Mouse (Mus musculus): ENCODE measurements at regions not wholly inside any gene's neighbourhood (a gene's known extent, or its start where the extent isn't known, plus 50 kb on each side); places are given as distances from the start of the nearest gene placed in this dataset.

GRCm38 (mm10) chr10:17382990-17383389, 340.0 kb upstream of the Cited2 start:
- DNase-seq, result no peak

GRCm38 (mm10) chr10:17385181-17385580, 337.8 kb upstream of the Cited2 start:
- peak; percentile 8 for DNase-seq

- DNase-seq, result no peak
Observed at GRCm38 (mm10) chr10:17387296-17387695, 335.7 kb upstream of the Cited2 start.

- DNase-seq, result no peak
Observed at GRCm38 (mm10) chr10:17395495-17396224, 327.4 kb upstream of the Cited2 start.

- DNase-seq, result no peak
Observed at GRCm38 (mm10) chr10:17403899-17404298, 319.1 kb upstream of the Cited2 start.

GRCm38 (mm10) chr10:17407854-17408606, 315.0 kb upstream of the Cited2 start:
- no peak for DNase-seq

GRCm38 (mm10) chr10:17408781-17409180, 314.2 kb upstream of the Cited2 start:
- DNase-seq, result no peak

GRCm38 (mm10) chr10:17411300-17411987, 311.6 kb upstream of the Cited2 start:
- DNase-seq, result no peak

GRCm38 (mm10) chr10:17415112-17415511, 307.9 kb upstream of the Cited2 start:
- no peak for DNase-seq

GRCm38 (mm10) chr10:17416121-17416520, 306.9 kb upstream of the Cited2 start:
- DNase-seq, result no peak

GRCm38 (mm10) chr10:17417394-17417793, 305.6 kb upstream of the Cited2 start:
- no peak for DNase-seq

GRCm38 (mm10) chr10:17418227-17418685, 304.8 kb upstream of the Cited2 start:
- DNase-seq, result no peak

- DNase-seq, result no peak
Observed at GRCm38 (mm10) chr10:17423584-17424278, 299.3 kb upstream of the Cited2 start.

- no peak for DNase-seq
Observed at GRCm38 (mm10) chr10:17426197-17426596, 296.8 kb upstream of the Cited2 start.

- DNase-seq, result no peak
Observed at GRCm38 (mm10) chr10:17427316-17427715, 295.7 kb upstream of the Cited2 start.

GRCm38 (mm10) chr10:17428315-17428714, 294.7 kb upstream of the Cited2 start:
- DNase-seq, result no peak

GRCm38 (mm10) chr10:17431068-17431467, 291.9 kb upstream of the Cited2 start:
- no peak for DNase-seq

- DNase-seq, result no peak
Observed at GRCm38 (mm10) chr10:17434098-17434497, 288.9 kb upstream of the Cited2 start.

GRCm38 (mm10) chr10:17450240-17450639, 272.8 kb upstream of the Cited2 start:
- no peak for DNase-seq

GRCm38 (mm10) chr10:17470880-17471279, 252.1 kb upstream of the Cited2 start:
- no peak for DNase-seq

GRCm38 (mm10) chr10:17472536-17472935, 250.5 kb upstream of the Cited2 start:
- no peak for DNase-seq

- DNase-seq, result no peak
Observed at GRCm38 (mm10) chr10:17475976-17476375, 247.0 kb upstream of the Cited2 start.

GRCm38 (mm10) chr10:17476720-17477119, 246.3 kb upstream of the Cited2 start:
- no peak for DNase-seq
